Mouse (Mus musculus) cerebellum, postnatal 14 days (tissue): Measurements from ENCODE around the gene Rangrf.
"Not testable (repeated sequence)": the region's sequence is repeated elsewhere in the genome, so short reads cannot be mapped to it uniquely, and the experiment has no call there.

Experiments
- DNase-seq, 2 experiments: peaks; one replicate each; pipeline ENCODE4 v3.0.0; 2021; ENCODE audit warnings: mixed read lengths in 2 of 2

The Rangrf gene

DNA sequence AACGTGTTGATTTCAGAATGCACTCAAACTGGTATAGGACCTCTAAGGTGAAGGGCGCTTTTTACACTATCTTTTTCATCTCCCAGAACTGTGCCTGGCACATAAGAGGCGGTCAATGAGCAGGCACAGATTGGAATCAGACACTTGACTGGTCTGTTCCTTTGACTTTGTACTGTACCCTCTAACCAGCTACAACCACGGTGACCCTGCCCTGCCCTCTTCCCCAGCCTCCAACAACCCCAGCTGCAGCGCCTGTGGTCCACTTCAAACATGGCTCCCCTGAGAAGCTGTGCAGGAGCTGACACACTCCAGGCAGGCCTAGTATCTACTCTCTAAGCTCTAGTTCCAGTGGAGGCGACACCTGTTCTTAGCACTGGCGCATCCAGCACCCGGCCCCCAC is 32.3 kb downstream of the Rangrf start:
- no peak for DNase-seq

DNA sequence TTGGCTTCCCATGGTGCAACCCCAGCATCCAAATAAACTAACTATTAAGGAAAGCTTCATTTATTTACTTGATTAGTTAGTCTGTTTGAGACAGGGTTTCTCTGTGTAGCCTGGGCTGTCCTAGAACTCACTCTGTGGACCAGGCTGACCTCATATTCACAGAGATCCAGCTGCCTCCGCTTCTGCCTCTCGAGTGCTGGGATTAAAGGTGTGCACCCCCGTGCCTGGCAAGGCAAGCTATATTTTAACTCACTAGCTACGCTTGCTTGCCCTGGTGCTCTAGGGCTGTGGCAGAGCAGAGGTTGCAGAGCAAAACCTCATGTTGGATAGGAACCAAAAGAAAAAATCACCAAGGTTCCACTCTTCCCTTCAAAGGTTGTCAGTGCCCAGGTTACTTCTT is 34.5 kb downstream of the Rangrf start:
- DNase-seq = no peak

DNA sequence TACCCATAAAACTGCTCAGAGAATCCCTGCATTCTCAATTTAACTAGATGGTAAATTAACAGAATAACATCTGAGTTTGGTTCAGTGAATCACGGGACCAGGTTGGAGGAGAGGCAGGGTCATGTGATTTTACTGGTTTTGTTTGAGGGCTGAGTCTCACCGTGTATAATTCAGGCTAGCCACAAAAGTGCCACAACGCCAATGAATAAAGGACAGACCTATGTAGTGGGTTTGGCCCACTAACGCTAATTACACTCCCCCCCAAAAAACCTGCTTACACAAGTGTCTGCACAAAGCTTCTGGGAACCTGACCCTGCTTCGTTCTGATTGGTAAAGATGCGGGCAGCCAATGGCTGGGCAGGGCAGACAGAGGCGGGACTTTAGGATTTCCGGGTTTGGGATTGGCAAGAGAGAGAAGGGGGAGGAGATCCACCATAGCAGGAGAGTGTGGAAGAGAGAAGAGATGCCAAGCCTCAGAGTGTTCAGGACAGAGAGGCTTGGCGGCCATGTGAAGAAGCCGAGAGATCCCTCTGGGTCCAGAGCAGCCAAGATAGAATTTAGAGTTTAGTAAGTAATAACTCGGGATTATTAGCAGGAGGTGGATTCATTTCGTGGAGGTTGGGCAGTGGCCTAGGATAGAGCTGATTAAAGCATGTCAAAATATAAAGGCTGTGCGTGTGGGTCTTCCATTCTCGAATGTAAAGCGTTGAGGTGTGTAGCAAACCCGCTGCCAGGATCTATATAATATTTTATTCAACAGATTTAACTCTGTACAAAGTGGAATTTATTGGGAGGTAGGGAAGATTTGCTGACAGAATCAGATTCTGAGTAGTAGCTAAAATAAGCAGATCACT is 35.3 kb downstream of the Rangrf start:
- peak; percentile 85 to 89 for DNase-seq

DNA sequence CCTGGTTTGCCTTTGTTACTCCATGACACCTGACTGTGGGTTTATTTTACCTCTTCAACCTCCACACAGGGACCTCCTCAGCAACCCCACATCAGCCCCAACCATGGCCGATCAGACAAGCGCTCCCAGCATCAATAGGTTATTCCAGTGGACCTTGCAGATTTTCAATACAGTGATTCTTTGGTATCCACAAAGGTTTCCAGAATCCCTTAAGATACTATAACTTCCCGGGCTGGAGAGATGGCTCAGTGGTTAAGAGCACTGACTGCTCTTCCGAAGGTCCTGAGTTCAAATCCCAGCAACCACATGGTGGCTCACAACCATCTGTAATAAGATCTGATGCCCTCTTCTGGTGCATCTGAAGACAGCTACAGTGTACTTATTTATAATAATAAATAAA is 38.0 kb downstream of the Rangrf start:
- not testable (repeated sequence) for DNase-seq

DNA sequence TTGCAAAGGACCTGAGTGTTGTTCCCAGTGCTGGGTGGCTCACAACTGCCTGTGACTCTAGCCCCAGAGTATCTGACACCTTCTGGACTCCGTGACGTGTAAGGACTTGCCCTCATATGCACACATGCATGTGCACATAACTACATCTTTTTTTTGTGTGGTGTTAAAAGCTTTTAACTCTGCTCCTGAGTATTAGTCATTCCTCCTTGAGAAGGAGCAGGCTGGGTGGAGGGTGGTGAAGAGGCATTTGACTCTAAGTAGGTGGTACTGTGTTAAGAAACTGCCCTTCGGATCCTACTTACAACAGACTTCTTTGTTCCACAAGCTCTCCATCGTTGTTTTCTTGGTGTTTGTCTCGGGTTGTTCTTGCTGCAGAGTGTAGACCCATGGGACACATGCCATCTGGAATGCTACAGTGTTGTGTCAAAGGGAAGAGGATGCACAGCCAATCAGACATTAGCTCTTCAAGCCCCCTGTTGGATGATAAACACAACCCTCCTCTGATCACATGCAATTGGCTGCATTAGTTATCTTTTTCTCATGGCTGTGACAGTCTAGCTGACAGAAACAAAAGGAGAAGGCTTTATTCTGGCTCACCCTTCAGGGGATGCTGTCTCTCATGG is 41.0 kb downstream of the Rangrf start:
- no peak for DNase-seq

DNA sequence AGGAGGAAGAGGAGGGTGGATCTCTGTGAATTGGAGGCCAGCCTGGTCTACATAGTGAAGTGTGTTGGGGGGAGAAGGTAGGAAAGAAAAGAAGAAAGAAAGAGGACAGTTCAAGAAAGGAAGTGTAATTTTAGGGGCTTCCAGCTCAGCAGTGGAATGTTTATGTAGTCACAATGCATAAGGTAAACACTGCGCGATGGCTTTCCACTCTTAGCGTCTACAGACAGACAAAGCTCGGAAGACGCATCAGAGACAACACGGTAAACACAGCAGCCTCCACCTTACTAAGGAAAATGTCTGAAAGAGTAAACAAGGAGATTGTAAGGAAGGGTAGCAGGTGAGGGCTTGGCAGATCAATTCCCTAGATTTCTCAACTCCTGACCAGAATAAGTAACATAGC is 45.0 kb downstream of the Rangrf start:
- no peak for DNase-seq

DNA sequence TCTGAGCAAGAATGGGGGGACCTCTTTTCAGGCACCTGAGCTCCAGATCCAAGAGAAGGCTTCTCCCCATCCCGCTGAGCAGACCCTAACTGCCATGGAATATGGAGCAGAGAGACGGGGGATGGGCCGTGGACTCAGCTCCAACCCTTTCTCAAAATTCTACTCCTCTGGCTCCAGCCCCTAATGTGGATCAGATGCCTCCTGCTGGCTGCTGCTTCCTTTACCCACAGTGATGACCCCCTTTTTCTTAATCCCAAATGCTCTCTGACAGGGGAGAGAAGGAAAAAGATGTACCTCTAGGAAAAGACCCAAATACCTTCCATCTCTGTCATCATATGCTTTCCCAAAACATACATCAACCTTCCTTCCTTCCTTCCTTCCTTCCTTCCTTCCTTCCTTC is 48.0 kb downstream of the Rangrf start, which contains the start of gene Odf4:
Gene Odf4 (minus strand): TSS at position 101 of the 400 bp plus-strand sequence.
- DNase-seq = no peak

DNA sequence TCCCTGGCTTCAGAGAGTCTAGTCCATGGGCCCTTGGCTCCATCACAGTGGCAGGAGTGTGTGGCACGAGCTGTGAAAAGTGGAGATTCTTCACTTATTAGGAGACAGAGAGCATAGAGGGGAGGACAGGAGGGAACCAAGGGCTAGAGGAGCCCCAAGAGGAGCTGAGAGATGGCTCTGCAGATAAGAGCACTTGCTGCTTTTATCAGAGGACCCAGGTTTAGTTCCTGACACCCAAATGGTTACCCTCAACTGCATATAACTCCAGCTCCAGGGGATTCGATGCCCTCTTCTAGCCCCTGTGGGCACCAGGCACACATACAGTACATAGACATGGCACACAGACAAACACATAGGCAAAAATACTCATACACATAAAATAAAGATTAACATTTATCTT is 50.2 kb downstream of the Rangrf start:
- DNase-seq = no peak

DNA sequence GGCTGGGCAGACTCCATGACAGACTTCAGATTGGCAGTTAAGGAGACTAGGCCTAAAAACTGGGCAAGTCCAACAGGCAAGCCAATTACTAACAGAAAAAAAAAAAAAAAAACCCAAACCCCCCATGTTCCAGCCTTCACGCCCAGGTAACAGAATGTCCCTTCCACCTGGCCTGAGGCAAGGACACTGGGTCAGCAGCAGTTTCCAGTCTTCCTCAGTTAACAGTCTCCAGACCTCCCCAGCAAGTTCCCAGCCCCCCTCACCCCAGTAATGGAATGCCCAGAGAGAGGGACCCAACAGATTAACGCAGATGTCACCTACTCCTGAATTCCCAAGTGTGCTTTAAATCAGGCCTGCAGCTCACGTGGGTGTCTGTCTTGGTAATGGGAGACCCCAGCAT is 51.8 kb downstream of the Rangrf start:
- no peak for DNase-seq
